Mouse (Mus musculus) ES-Bruce4 (cell line): ENCODE measurements around the gene Myo1f.

Source experiments
- CTCF ChIP-seq: IDR thresholded peaks from one replicate; pipeline ENCODE4 v1.8.1; 2011; ENCODE audit warnings: low read depth, low read length
- EP300 ChIP-seq: IDR thresholded peaks from 2 replicates; pipeline ENCODE4 v1.6.1; 2011; ENCODE audit warnings: low read depth, low read length; ENCODE audit not compliant: insufficient read depth
- POLR2A ChIP-seq: IDR thresholded peaks from one replicate; pipeline ENCODE4 v1.8.1; 2011; ENCODE audit warnings: low read length; ENCODE audit not compliant: insufficient read depth

- TF ChIP-seq CTCF (no peak), EP300 (no peak), POLR2A (no peak)
Observed at GRCm38 (mm10) chr17:33523918-33524755, 31.4 kb upstream of the Myo1f start, which contains the start of gene Adamts10.
